Mouse (Mus musculus) embryo, embryonic 9.5 days (tissue): ENCODE results near the gene Muc3.
"Not testable (repeated sequence)": the region's sequence is repeated elsewhere in the genome, so short reads cannot be mapped to it uniquely, and the experiment has no call there.

Experiments used
- DNase-seq: peaks from one replicate; pipeline ENCODE4 v3.0.0-alpha.2; 2017; ENCODE audit errors: extremely low spot score

The Muc3 gene

DNA sequence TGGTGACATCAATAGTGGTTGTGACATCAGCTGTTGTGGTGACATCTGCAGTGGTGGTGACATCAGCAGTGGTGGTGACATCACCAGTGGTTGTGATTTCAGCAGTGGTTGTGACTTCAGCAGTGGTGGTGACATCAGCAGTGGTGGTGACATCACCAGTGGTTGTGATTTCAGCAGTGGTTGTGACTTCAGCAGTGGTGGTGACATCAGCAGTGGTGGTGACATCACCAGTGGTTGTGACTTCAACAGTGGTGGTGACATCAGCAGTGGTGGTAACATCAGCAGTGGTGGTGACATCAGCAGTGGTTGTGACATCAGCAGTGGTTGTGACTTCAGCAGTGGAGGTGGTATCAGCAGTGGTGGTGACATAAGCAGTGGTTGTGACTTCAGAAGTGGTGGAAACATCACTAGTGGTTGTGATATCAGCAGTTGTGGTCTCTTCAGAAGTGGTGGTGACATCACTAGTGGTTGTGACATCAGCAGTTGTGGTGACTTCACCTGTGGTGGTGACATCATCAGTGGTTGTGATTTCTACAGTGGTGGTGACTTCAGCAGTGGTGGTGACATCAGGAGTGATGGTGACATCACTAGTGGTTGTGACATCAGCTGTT, at the start of gene Muc3:
TSS of gene Muc3 (minus strand) at position 51 of the 611 bp plus-strand sequence.
- DNase-seq: not testable (repeated sequence)

DNA sequence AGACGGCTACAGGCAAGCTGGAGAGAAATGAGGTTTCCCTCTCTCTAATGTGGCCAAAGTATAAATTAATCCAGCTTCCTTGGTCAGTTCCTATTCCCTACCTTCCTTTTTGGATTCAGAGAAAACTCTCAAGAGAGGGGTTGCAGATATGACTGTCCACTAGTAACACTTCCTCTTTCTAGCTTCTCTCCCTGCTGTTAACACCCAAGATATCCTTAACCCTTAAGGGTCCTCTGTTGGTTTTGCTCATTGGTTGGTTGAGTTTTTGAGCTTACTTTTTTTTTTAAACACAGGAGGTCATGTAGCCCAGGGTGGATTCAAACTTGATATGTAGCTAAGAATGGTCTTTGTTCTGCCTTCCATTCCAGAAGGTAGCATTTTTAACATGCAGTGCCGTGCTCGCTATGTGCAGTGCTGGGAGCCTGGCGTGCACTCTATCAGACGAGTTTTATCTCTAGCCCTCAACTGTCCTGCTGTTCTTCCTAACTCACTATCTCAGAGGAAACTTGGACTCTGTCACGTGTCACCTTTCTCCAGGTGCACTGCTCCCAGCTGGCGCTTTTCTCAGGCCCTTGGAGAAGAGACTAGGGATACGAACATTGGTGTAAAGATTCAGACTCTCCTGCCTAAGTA, 45.5 kb upstream of the Muc3 start:
- no peak for DNase-seq

DNA sequence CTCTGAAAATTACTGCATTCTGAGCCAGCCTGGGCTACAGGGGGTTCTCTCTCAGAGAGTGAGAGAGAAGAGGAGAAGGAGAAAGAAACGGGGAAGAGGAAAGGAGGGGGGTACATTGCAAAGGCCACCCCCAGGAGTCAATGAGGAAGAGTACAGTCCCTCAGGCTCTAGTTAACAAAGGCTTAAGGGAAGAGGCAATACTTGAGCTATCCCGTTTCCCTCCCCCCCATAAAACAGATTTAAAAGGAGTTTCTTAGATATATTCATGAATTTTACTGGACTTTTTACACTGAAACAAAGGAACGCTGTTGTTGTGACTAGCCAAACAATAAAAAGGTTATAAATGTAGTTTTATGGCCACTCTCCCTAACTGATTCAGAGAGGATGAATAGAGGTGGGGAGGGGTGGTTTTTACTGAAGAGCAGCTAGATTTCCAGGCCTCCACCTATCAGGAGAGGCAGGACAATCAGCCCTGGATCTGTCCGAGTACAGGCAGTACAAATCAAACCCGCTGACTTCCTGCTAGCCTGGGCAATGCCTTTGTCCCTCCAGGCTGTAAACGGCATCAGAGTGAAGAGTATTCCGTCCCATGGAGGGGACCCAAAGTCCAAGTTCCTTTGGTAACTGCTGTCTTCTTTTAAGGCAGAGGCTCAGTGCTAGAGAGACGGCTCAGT, 44.3 kb upstream of the Muc3 start:
- no peak for DNase-seq

DNA sequence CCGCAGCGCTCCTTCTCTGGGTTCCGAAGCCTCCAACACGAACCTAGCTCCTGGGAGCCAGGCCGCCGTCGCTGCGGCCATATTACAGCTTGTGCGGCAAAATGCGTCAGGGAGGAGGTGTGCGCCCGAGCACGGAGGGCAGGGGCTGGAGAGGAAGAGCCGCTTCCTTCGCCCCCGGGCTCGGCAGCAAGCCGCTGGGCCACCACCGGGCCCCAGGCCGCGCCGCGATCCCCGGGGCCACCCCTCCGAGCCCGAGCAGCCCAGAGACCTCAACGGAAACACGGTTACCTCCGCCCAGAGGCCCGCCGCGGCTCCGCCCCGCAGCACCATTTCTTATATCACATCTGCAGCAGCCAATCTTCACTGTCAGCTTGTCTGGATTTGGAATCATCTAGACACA, 40.2 kb upstream of the Muc3 start:
- DNase-seq: peak; percentile 43

DNA sequence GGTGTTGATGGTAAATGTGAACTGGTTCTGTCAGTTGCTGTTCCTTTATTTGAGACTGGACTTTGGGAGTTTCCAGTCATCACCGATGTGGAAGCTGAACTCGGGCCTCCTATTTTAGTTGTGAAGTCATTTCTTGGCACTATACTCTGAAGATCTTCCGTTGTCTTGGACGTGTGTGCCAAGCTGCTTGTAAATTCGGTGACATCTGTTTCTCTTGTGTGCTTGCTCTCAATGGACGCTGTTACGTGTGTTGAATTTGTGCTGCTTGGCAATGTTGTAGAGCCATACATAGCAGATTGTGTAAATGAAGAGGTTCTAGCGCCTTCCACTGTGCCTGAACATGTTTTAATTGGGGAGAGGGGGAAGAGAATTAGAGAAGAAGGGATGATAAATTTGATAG, 36.2 kb upstream of the Muc3 start:
- no peak for DNase-seq

DNA sequence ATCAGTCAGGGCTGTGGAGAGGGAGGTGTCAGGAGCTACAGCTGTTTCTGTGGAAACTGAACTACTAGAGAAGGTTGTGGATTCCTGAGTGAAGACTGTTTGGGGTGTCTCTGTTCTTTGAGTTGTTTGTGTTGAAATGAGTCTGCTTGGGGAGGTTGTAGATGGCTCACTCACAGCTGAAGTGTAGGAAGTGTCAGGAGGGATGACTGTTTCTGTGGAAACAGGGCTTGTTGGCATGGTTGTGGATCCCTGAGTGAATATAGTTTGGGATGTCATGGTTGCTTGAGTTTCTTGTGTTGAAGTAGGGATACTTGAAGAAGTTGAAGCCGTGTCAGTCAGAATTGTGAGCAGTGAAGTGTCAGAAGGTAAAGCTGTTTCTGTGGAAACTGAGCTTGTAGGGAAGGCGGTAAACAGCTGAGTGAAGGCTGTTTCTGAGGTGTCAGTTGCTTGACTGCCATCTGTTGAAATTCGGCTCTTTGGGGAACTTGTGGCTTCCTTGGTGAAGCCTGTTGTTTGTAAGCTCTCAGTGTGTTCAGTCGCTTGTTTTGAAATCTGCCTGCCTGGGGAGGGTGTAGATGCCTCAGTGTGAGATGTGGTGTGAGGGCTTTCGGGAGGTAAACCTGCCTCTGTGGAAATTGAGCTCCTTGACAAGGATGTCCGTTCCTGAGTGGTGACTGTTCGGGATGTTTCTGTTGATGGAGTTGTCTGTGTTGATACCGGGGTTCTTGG, 30.7 kb upstream of the Muc3 start:
- DNase-seq: no peak

DNA sequence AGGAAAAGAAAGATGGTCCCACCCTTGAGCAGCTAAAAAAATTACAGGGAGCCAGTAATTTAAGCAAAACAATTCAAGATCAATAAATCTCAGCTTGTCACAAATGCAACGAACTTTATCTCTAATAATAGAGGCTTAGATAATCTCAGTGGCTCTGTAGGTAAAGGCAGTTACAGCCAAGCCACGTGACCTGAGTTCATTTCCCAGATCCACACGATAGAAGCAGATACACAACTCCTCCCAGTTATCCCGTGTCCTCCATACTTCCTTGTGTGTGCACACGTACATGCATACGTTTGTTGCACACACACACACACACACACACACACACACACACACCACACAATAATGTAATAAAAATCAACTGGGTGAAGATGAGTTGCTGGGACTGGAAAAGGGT, 24.8 kb upstream of the Muc3 start:
- no peak for DNase-seq

DNA sequence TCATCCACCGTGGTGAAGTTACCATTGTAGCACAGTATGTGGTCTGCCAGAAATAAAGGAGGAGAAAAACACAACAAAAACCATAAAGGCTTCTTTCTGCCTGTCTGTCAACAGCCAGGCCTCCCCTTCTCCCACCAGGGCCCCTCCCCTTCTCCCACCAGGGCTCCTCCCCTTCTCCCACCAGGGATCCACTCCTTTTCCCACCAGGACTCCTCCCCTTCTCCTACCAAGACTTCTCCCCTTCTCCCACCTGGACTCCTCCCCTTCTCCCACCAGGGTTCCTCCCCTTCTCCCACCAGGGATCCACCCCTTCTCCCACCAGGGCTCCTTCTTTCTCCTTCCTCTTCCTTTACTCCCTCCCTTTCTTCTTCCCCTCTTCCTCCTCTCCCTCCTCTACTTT, 23.5 kb upstream of the Muc3 start:
- no peak for DNase-seq

DNA sequence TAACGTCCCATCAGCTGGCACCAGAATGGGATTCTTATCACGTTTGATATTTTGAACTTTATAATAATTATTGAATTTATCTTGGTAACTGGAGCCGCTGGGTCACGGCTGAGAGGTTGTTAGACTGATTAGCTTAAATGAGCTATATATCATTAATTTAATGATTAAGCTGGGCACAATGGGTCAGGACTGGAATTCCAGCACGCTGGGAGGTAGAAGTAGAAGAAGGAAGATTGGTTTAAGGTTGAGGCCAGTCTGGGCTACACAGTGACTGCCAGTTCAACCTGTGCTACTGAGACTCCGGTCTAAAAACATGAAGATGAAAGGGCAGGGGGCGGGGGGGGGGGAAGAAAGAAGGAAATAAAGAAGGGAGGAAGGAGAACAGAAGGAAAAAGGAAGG, 22.4 kb upstream of the Muc3 start:
- DNase-seq: no peak

DNA sequence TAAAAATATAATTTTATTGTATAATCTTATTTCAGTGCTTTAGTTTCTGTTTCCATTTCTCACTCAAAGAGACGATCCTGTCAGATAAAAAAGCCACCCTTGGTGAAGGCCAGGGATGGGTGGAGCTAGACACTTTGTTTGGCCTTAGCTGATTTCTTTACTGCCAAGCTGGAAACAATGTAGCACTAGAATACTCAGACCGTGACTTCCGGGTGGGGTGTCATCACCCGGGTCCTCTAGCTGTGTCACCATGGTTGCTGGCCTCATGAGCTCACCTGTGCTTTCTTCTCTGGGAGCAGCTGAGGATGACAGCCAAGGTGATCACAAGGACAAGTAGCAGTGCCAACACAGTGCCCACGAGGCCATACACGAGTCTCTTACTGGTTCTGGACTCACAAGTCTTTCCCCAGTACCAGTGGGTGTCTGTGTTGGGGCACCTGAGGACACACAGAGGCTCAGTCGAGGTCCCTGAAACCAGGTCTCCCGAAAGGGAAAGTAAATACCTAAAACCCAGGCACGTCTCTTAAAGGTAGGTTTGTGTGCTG, 21.8 kb upstream of the Muc3 start:
- no peak for DNase-seq

DNA sequence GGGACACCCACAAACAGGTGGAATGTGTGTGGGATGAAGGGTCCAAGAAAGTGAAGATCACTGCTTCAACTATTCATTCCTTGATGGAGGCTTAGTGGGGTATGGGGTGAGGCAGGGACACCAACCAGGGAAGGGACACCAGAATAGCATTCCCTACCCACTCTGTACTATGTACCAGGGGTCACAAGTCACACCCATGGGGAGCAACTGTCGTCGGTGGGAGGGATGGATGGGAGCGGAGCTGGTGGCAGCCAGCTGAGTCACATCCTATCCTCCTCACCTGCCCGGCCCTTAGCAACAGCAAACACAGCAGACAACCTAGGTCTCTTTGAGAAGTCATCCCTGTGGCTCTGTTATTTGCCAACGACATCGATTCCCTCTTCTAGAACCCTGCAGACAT, 18.4 kb upstream of the Muc3 start:
- DNase-seq: no peak

DNA sequence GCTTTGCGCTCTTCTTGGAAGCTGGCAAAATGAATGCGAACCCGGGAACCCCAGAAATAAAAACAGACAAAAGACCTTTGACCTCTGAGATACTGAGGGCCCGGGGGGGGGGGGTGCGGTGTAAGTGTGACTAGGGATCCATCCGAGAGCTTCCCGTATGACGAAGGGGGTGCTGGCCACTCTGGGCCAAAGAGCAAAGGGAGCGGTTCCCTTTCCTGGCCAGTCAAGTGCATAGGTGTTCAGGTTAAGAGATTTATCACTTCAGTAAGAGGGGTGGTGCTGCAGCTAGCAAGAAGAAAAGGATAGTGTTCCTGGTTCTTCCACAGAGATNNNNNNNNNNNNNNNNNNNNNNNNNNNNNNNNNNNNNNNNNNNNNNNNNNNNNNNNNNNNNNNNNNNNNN, 16.9 kb upstream of the Muc3 start:
- DNase-seq: no peak

DNA sequence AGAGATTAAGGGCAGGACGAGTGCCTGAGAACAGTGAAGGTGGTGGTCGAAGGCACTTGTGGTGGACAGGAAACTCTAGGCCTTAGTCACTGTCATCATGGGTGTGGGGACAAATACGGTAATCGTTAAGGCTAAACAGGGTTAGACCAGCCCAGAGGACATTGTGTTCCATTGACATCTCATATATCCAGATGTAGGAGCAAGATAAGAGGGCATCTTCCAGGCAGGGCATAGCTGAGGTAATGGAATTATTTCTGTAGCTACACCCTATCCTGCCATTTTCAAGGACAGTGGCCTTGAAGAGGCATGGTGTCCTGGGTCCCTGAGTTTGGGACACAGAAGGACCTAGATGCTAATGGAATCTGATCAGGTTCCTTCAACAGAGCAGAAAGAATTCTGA, 12.7 kb upstream of the Muc3 start:
- DNase-seq: no peak

DNA sequence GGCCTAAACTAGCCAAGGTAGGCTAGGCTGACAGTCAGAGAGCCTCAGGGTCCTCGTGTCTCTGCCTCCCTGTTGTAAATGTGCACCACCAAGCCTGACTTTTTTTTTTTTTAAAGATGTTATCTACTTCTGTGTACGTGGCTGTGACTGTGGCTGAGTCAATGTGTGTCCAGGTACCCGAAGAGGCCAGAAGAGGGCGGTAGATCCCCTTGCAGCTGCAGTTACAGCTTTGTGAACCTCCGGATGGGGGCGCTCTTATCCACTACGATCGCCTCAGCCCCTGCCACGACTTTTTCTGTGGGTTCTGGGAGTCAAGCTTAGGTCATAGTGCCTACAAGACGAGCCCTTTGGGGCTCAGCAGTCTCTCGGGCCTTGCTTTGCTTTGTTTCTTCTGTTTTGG, 10.3 kb upstream of the Muc3 start:
- no peak for DNase-seq

DNA sequence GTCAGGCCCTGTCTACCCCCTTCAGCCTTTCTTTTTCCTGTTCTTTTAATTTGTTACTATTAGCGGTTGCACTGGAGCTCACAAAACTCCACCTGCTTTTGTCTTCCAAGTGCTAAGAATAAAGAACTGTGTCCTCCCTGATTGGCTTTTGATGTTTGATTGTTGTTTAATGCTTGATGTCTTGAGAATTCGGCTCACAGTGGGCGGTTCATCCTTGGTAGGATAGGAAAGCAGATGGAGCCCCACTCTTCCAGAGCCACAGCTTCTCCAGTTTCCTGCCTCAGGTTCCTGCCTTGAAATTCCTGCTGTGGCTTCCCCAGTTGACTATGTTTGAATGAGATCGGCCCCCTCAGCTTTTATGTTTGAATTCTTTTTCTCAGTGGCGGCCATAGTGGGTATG, 4.2 kb upstream of the Muc3 start:
- no peak for DNase-seq

DNA sequence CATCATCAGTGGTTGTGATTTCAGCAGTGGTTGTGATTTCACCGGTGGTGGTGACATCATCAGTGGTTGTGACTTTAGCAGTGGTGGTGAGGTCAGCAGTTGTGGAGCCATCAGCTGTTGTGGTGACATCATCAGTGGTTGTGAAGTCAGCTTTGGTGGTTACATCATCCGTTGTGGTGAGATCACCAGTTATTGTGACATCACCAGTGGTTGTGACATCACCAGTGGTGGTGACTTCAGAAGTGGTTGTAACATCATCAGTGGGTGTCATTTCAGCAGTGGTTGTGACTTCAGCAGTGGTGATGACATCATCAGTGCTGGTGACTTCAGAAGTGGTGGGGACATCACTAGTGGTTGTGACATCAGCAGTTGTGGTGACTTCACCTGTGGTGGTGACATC, 3.5 kb upstream of the Muc3 start:
- DNase-seq: no peak

DNA sequence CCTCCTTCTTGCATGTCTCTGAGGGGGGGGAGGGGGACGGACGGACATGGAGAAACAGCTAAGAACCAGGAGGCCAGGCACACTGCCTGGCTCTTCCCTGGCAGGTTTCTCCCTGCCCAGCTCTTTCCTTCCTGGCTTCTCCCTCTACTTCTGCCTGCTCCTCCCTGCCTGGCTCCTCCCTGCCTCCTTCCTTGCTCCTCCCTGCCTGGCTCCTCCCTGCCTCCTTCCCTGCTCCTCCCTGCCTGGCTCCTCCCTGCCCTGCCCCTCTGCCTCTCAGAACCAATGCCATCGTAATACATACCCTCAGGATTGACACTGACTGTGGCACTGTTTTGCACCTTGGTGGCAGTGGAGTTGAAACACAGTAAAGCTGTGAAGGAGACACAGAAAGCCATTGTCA, 8.3 kb downstream of the Muc3 start:
- DNase-seq: no peak

DNA sequence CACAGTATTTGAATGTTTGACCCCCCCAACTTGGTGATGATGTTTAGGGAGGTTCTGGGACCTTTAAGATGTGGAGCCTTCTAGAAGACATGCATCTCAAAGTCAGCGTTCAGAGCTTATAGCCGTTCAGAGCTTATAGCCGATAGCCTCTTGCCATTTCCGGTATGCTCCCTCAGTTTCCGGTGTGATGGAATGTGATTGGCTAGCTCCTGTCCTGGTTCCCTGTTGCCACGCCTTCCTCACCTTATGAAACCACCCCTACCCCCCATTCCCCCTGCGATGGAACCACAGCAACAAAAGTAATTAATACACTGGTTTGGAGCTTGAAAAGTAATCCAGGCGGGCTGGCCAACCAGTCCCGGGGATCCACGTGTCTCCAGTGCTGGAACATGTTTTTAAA, 10.1 kb downstream of the Muc3 start:
- no peak for DNase-seq

DNA sequence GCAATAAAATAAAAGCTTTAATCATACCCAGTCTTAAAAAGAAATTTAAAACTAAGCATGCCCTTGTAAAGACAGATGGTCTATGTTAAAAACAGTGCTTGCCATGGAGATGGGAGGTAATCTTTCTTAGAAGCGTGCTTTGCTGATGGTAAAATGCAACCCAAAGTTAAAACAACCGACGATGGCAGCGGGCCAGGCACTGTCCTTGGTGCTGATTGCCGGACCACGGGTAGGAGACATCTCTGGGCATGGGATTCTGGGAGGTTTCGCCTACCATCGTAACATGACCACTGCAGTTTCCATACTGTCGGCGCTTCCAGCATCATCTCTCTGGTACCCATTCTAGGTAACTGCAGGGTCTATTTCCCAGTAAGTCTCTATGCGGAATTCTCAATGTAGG, 14.2 kb downstream of the Muc3 start:
- no peak for DNase-seq

DNA sequence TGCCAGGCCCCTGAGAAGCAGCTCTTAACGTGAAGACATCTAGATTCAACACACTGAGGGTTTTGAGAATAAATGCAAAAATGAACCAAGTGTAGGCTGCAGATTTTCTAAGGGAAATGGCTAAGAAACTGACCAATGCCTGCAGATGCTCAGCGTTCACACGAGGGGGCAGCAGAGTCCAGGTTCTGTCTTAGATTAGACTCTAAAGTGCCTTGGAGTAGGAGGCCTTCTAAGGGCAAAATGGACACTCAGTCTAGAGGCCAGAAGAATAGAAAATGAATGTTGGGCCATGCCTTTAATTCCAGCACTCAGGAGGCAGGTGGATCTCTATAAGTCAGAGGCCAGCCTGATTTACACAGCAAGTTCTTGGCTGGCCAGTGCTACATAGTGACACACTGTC, 17.6 kb downstream of the Muc3 start:
- DNase-seq: peak; percentile 53

DNA sequence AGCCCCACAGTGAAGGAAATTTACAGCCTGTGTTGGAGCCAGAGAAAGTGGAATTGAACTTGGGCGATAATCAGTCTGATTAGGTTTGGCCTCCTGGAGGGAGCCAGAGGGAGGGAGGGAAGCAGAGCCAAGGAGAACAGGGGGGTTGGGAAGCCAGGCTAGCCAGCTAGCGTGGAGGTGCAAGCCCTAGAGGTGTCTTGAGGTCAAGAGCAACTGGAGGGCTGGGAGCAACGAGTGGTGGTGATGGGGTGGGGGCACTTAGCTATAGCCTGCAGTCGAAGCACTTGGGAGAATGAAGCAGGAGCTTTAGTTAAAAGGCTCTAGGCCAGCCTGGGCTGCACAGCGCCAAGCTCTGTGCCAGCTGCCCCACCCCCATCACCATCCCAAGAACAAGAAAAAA, 19.8 kb downstream of the Muc3 start:
- DNase-seq: no peak

DNA sequence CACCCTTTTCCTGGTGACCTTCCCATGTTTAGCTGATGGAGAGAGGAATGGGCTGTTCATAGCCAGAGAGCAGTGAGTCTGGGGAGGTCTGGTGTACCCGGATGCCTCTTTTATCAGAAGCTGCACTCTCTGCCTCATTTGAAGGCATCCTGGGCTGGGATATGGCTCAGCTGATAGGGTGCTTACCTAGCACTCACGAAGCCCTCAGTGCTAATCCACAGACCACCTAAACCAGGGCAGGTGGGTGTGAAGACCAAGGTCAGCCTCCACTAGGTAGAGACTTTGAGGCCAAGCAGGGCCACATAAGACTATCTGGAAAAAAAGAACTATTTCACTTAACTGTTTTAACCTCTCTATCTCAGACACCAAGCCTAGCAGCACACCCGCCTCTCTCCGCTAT, 25.6 kb downstream of the Muc3 start:
- DNase-seq: no peak
